Mouse (Mus musculus) adrenal gland, postnatal 0 days (tissue): ENCODE data around the gene Gfm1. TPM values are rescaled to one million over a fixed set of nuclear protein-coding genes. Genes with fewer than 3 reads are reported as not detected.

Experiments used
- polyA plus RNA-seq: library from polyadenylated mRNA; unstranded; fragments of >200 nt; fragmentation: Nextera tagmentation; extraction: Ambion mirVana; gene quantifications from 2 replicates; pipeline ENCODE4 v1.2.1, GENCODE M21; 2015

Gene Gfm1
- 22.9 and 41.7 TPM in 2 replicates for polyA plus RNA-seq

GRCm38 (mm10) chr3:67429999-67430380, at the start of gene Gfm1:
Gfm1 (plus strand) TSS chr3:67430096.

GRCm38 (mm10) chr3:67463450-67464372, 33.8 kb downstream of the Gfm1 start, which contains the start of gene Lxn:
Lxn (minus strand) TSS chr3:67463926.

GRCm38 (mm10) chr3:67515274-67515801, 85.4 kb downstream of the Gfm1 start, which contains the start of gene Rarres1:
Rarres1 (minus strand) TSS chr3:67515523.

Other genes with a start within 250 kb of the Gfm1 start
- gene Mlf1, start 56.0 kb upstream of the Gfm1 start, polyA plus RNA-seq, result 25.3 and 37.3 TPM in 2 replicates
- not detected in 2 replicates for gene Gm17402, start 54.9 kb upstream of the Gfm1 start, polyA plus RNA-seq
- 76.3 and 76.9 TPM in 2 replicates for gene Lxn, start 33.8 kb downstream of the Gfm1 start, polyA plus RNA-seq
- gene Rarres1, start 85.4 kb downstream of the Gfm1 start, polyA plus RNA-seq, result 3.0 TPM in 2 replicates
- gene Mfsd1, start 152.6 kb downstream of the Gfm1 start, polyA plus RNA-seq, result 36.0 and 57.5 TPM in 2 replicates